Mouse (Mus musculus) left cerebral cortex, adult 2 months (tissue): ENCODE measurements around the gene Ctdnep1. TPM values are rescaled to one million over a fixed set of nuclear protein-coding genes. Genes with fewer than 3 reads are reported as not detected.

Experiments used
- DNase-seq, 2 experiments: peaks; one replicate each; pipeline ENCODE4 v3.0.0; 2021 to 2022; ENCODE audit warnings: low spot score in 2 of 2, mixed read lengths in 1 of 2; ENCODE audit errors: extremely low spot score in 1 of 2
- H3K27ac ChIP-seq: fragments of 200-600 bp; 2 replicates; pipeline ENCODE4 v1.8.1; 2022
- H3K4me3 ChIP-seq: fragments of 200-600 bp; 2 replicates; pipeline ENCODE4 v1.8.1; 2022
- CTCF ChIP-seq: fragments of 200-600 bp; IDR thresholded peaks from 2 replicates; pipeline ENCODE4 v1.8.1; 2022; ENCODE audit warnings: antibody characterized with exemption, mild to moderate bottlenecking, moderate library complexity
- intact Hi-C: fragments of 180-260 bp; cut with DNase I; formaldehyde crosslinking; loops from one replicate; pipeline ENCODE4 v1.15.1; 2025
- total RNA-seq, 2 experiments: library from RNA; stranded (reverse); gene quantifications; 2 replicates each; pipeline ENCODE4 v1.2.3; 2021

Gene Ctdnep1
- total RNA-seq, 2 experiments from 2014 or later = 116 to 124 TPM

GRCm38 (mm10) chr11:69992396-69992795 is 11.4 kb downstream of the Ctdnep1 start:
- H3K27ac ChIP-seq = peak overlapping the region; percentile 96
- TF ChIP-seq CTCF = no peak
- peak overlapping the region; percentile 93 for H3K4me3 ChIP-seq
- no peak for DNase-seq
- intact Hi-C loops = no loop called here

DNA sequence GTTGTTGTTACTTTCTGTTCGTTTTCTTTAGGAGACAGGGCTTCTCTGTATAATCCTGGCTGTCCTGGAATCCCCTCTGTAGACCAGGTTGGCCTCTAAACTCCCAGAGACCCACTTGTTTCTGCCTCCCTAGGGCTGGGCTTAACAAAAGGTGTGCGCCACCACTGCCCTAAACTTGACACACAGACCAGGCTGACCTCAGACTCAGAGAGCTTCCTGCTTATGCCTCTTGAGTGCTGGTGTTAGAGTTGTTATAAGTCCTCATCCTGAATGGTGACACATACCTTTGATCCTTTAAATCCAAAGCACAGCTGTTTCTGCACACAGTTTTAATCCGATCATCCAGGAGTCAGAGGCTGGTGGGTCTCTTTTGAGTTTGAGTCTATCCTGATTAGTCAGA is 12.0 kb downstream of the Ctdnep1 start:
- peak overlapping the region; percentile 93 for H3K4me3 ChIP-seq

GRCm38 (mm10) chr11:69994401-69995090 is 13.6 kb downstream of the Ctdnep1 start:
- TF ChIP-seq CTCF = no peak
- no peak for DNase-seq
- no peak overlapping the region for H3K4me3 ChIP-seq
- no peak overlapping the region for H3K27ac ChIP-seq
- intact Hi-C loops = loop anchor here (2.0 kb wide), 1 partner anchor 14 kb away; the partner anchor contains the start of gene Ctdnep1

More for the DNA sequence above, 12.0 kb downstream of the Ctdnep1 start:
- intact Hi-C loops = no loop called here
- no peak for TF ChIP-seq CTCF
- 0 out of 2 replicates have a peak overlapping the region, but pooled peaks have one; percentile 96 for H3K27ac ChIP-seq
- DNase-seq = no peak

- intact Hi-C loops = loop anchor here (2.0 kb wide), 1 partner anchor 15 kb away; the partner anchor contains the start of gene Ctdnep1
- peak; percentile 58 for TF ChIP-seq CTCF
- peak; percentile 95 to 96 for DNase-seq
- peak within 1 kb of the TSS; percentile 87 for H3K4me3 ChIP-seq
- H3K27ac ChIP-seq = peak within 1 kb of the TSS; percentile 95
Observed at GRCm38 (mm10) chr11:69995391-69995960, 14.5 kb downstream of the Ctdnep1 start, which contains the start of gene Phf23. TSS of gene Phf23 (plus strand) at chr11:69995777.

GRCm38 (mm10) chr11:69996161-69997061 is 15.5 kb downstream of the Ctdnep1 start:
- TF ChIP-seq CTCF = no peak
- peak in 1 of 2 experiments; percentile 51 for DNase-seq
- Histone ChIP-seq H3K27ac (peak overlapping the region; percentile 95), H3K4me3 (peak overlapping the region; percentile 87)
- intact Hi-C loops = no loop called here

DNA sequence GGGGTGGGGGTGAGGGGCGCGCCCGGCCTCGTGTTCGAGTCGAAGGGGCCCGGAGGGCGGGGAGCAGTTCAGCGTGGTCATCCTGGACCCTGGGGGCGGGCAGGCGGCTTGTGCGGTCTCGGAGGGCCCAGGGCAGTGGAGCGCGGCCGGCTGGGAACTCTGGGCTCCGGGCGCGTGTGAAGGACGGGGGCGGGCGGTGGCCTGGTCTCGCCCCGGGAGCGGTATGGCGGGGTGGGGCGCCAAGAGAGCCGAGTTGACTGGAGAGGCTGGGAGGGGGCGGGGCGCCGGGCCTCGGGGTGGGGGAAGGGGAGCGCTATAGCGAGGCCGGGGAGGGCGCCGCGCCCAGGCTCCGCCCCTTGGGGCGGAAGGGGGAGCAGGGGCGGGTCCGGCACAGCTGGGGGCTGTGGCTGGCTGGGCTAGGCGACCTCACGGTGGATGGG is 16.1 kb downstream of the Ctdnep1 start:
- peak overlapping the region; percentile 87 for H3K4me3 ChIP-seq
- intact Hi-C loops = no loop called here
- no peak for TF ChIP-seq CTCF
- peak overlapping the region; percentile 95 for H3K27ac ChIP-seq
- peak; percentile 68 to 79 for DNase-seq

- DNase-seq = no peak
- TF ChIP-seq CTCF = peak; percentile 40
- Histone ChIP-seq H3K4me3 (no peak overlapping the region), H3K27ac (no peak overlapping the region)
- intact Hi-C loops = no loop called here
Observed at GRCm38 (mm10) chr11:69998567-69999491, 17.9 kb downstream of the Ctdnep1 start.

DNA sequence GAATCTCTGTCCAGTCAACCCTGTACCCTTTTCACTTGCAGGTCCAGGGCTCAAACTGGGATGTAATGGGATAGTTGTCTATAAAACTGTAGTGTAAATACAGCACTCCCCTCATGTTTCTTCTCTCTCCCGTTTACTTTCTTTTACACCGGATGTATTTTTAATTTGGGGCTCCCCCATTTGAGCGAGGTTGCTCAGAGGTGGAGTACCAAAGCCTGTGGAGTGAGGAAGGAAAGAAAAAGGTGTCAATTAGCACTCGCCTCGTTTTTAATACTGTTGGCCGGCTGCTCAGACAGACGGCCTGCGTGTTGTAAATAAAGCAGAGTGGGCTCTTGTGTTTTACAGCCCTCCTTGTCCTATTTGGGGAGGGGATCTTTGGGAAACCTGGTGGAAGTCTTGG is 18.7 kb downstream of the Ctdnep1 start:
- 0 out of 2 replicates have a peak overlapping the region, but pooled peaks have one; percentile 17 for H3K27ac ChIP-seq
- TF ChIP-seq CTCF = no peak
- DNase-seq = no peak
- no peak overlapping the region for H3K4me3 ChIP-seq
- intact Hi-C loops = loop anchor here (2.0 kb wide), 1 partner anchor 15 kb away; the partner anchor contains the start of gene Acadvl

GRCm38 (mm10) chr11:70000396-70000898 is 19.5 kb downstream of the Ctdnep1 start, which contains the start of gene Dvl2:
TSS of gene Dvl2 (plus strand) at chr11:70000595.
- peak within 1 kb of the TSS; percentile 98 for H3K27ac ChIP-seq
- H3K4me3 ChIP-seq = peak within 1 kb of the TSS; percentile 65
- peak; percentile 87 to 90 for DNase-seq
- TF ChIP-seq CTCF = no peak
- intact Hi-C loops = loop anchor here (2.0 kb wide), 1 partner anchor 14 kb away; the partner anchor contains the start of gene Acadvl

DNA sequence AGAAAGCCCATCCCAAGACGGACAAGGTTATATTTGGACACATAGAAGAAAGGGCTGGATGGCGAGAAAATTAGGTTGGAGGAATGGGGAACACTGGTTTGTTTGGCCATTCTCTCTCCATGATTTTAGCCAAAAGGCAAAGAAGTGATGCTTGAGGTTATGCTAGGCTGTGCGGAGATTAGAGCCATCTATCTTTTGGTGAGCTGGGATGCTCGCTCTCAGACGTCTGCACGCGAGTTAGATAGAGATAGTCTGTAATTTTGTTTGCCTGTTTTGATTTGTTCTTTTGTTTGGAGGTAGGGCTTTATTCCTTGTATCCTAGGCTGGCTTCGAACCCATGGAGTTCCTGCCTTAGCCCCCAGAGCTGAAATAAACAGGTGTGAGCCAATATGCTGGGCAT is 20.2 kb downstream of the Ctdnep1 start:
- Histone ChIP-seq H3K27ac (peak overlapping the region; percentile 98), H3K4me3 (peak overlapping the region; percentile 65)
- no peak for DNase-seq
- intact Hi-C loops = loop anchor here (2.0 kb wide), 1 partner anchor 14 kb away; the partner anchor contains the start of gene Acadvl
- no peak for TF ChIP-seq CTCF
